Mouse (Mus musculus) urinary bladder, postnatal 4 days (tissue): ENCODE data around the gene Pira2.
"Not testable (repeated sequence)": the region's sequence is repeated elsewhere in the genome, so short reads cannot be mapped to it uniquely, and the experiment has no call there.

ENCODE experiments used
- DNase-seq, 2 experiments: peaks; one replicate each; pipeline ENCODE4 v3.0.0; 2021 to 2022; ENCODE audit warnings: low spot score in 2 of 2

Pira2 gene

DNA sequence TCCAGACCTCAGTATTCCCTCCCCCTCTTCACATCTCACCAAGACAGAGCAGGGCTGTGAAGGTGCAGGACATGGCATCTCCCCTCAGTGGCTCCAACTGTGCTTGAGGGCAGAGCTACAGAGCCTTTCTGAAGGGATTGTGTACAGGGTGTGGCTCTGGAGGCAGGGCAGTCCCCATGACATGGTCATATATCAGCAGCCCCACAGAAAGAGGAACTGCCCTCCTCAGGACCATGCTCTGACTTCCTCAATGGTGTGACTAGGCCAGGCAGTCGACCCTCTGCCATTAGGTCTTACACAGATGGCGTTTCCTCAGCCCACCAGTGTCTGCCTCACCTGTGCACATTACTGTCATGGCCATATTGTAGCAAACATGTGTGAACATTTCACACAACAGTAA is at the start of gene Pira2:
Gene Pira2 (minus strand): TSS at position 101 of the 400 bp plus-strand sequence.
- not testable (repeated sequence) for DNase-seq

DNA sequence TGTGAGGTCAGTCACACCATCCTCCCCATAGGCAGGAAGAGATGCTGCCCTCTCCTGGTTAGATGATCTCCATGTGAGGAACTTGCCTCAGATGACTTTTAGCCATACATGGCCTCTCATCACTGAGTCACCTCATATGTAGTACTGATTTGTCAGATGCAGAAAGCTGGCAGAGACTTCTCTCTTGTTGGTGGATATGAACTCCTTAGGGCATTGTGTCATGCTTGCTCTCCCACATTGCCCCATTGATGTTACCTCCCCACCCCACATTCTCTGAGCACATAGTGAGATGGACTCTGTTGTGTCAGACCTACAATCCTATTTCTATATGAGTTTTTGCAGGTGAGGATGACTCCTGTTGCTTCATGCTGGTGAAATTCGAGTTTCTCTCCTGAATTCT is 30.2 kb upstream of the Pira2 start:
- DNase-seq: not testable (repeated sequence)

DNA sequence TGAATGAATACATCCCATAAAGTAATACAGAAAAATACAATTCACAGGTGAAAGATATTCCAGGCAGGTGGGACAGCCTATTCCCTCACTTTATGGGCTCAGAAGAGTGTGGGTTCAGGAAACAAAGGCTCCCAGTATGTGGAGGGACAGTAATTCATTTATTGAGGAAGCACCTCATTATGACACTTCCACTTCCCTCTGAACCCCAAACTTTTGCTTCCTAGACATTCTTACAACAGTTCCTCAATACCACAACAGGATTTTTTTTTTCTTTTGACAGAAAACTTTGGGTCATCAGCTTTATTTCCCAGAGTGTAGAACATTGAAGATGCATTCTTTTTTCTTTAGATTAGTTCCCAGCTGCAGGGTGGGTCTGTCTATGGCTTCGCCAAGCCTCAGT is 7.0 kb downstream of the Pira2 start:
- not testable (repeated sequence) for DNase-seq

DNA sequence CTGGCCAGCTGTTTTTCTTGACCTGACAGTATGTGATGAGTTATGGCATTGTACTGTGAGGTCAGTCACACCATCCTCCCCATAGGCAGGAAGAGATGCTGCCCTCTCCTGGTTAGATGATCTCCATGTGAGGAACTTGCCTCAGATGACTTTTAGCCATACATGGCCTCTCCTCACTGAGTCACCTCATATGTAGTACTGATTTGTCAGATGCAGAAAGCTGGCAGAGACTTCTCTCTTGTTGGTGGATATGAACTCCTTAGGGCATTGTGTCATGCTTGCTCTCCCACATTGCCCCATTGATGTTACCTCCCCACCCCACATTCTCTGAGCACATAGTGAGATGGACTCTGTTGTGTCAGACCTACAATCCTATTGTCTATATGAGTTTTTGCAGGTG is 14.2 kb downstream of the Pira2 start:
- DNase-seq: not testable (repeated sequence)

DNA sequence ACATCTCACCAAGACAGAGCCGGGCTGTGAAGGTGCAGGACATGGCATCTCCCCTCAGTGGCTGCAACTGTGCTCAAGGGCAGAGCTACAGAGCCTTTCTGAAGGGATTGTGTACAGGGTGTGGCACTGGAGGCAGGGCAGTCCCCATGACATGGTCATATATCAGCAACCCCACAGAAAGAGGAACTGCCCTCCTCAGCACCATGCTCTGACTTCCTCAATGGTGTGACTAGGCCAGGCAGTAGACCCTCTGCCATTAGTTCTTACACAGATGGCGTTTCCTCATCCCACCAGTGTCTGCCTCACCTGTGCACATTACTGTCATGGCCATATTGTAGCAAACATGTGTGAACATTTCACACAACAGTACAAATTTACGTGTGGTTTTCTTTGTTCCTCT is 19.3 kb downstream of the Pira2 start, which contains the start of gene Gm15448:
Gene Gm15448 (minus strand): TSS at position 89 of the 400 bp plus-strand sequence.
- DNase-seq: not testable (repeated sequence)

DNA sequence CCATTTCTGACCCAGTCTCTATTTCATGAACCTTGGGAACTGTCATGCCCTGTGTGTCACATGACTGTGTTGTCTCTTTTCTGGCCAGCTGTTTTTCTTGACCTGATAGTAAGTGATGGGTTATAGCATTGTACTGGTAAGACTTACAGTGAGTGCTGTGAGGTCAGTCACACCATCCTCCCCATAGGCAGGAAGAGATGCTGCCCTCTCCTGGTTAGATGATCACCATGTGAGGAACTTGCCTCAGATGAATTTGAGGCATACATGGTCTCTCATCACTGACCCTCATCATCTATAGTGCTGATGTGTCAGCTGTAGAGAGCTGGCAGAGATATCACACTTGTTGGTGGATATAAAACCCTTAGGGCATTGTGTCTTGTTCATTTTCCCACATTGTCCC is 32.9 kb downstream of the Pira2 start:
- DNase-seq: not testable (repeated sequence)

DNA sequence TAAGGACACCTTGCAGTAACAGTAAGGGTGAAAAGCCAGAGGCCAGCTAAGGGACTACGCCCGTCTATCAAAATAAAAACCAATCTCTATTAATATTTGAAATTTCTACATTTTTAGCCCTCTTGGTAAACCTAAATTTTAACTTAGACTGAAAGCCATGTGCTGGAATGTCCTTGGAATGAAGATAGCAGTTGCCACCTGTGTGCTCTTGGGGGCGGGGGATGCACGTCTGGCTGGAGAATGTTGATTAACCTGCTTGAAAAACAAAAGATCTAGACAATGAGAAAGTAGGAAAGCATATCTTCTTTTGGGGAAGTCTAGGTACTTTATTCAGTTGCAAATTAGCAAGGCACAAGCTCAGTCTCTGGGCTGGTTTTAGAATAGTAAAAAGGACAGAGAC is 41.9 kb downstream of the Pira2 start:
- DNase-seq: not testable (repeated sequence)

DNA sequence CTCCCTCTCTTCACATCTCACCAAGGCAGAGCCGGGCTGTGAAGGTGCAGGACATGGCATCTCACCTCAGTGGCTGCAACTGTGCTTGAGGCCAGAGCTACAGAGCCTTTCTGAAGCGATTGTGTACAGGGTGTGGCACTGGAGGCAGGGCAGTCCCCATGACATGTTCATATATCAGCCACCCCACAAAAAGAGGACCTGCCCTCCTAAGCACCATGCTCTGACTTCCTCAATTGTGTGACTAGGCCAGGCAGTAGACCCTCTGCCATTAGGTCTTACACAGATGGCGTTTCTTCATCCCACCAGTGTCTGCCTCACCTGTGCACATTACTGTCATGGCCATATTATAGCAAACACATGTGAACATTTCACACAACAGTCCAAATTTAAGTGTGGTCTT is 44.9 kb downstream of the Pira2 start:
- not testable (repeated sequence) for DNase-seq

DNA sequence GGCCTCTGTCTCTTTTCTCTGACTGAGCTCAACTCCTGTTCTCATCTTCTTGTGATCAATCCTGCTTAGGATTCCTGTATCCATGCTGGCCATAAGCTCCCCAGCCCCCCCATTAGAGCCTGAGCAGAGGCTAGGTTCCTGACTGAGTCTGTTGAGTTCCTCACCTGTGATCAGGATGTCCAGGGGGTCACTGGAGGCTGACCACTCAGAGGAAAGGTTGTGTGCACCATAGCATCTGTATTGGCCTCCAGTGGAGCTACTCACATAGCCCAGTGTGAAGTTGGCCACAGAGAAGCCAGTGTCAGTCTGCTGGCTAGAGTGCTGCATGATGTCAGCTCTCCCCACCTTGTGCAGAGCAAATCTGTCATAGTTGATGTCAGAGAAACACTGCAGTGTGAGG is 48.6 kb downstream of the Pira2 start:
- DNase-seq: not testable (repeated sequence)
